ENCODE assay signal across 23 mouse cellular contexts in genomic region chr6:46699343-46699742, GRCm38 (mm10).
DNase-seq lines count a peak whose midpoint lies in the region; ATAC-seq and TF ChIP-seq lines count a peak whose summit lies in the region.
"Had no signal": no experiment of that assay in that cellular context is flagged by ENCODE, and none has a peak within 500 bp of the region (broad histone marks: within the 10 kb centered on the region; RNA-seq: fewer than 3 reads in every experiment).

No protein-coding gene starts in this region.

- peak; percentile 64; the same call in 1 of the 2 replicates for ATAC-seq in hindbrain, embryonic 14.5 days (ENCODE audit: low FRiP score)
- no peak for ATAC-seq in hindbrain, embryonic 12.5 days (ENCODE audit: low FRiP score)
- no peak for ATAC-seq in megakaryocyte, adult 5-6 weeks (ENCODE audit: poor library complexity, severe bottlenecking)
- no peak for ATAC-seq in granulocyte monocyte progenitor cell, adult 5-6 weeks (replicated peaks; ENCODE audit: poor library complexity, severe bottlenecking)
- ATAC-seq: CD4-positive, CD25-positive, alpha-beta regulatory T cell, adult 4 months; forebrain, embryonic 14.5 days; inflammation-experienced regulatory T-cells, adult 6 months; midbrain, embryonic 16.5 days had no signal

- no peak for TF ChIP-seq POLR2A in cerebellum, adult 2 months (IDR thresholded peaks at IDR 0.05; ENCODE audit: borderline replicate concordance, insufficient read depth, low read length)

- H3K9me3 ChIP-seq in hindbrain, embryonic 14.5 days (ENCODE audit: control insufficient read depth, low read length): no peaks in the 10 kb centered on the region
- H3K9me3 ChIP-seq in hindbrain, embryonic 12.5 days (replicated peaks): no peaks in the 10 kb centered on the region
- H3K9me3 ChIP-seq: embryonic facial prominence, embryonic 15.5 days; heart, embryonic 10.5 days; liver, embryonic 13.5 days had no signal

- no peak for DNase-seq in hindbrain, embryonic 14.5 days (ENCODE audit: low spot score)
- peak; percentile 77 for DNase-seq in brain, adult 2 months (ENCODE audit: low read depth, low spot score)
- peak; percentile 57 to 83 for DNase-seq in cerebellum, adult 2 months
- peak; percentile 63 to 71 for DNase-seq in cerebellum, postnatal 25 days
- no peak for DNase-seq in kidney, adult 9 months
- DNase-seq: adrenal gland, postnatal 14 days; heart, postnatal 4 days; kidney, adult 18-20 months; kidney, postnatal 14 days; liver, embryonic 13.5 days; lung, postnatal 4 days; thymus, adult 18-20 months; thymus, postnatal 36 days had no signal

- no peak overlapping the region for H3K4me3 ChIP-seq in hindbrain, embryonic 14.5 days (replicated peaks; ENCODE audit: low read length)
- no peak overlapping the region for H3K4me3 ChIP-seq in hindbrain, embryonic 12.5 days
- H3K4me3 ChIP-seq in cerebellum, adult 2 months (replicated peaks; ENCODE audit: insufficient read depth, low read depth, low read length): no peak overlapping the region
- H3K4me3 ChIP-seq: embryonic facial prominence, embryonic 15.5 days; heart, embryonic 10.5 days; layer of hippocampus, adult 2 months; liver, embryonic 13.5 days had no signal

- no peaks in the 10 kb centered on the region for H3K36me3 ChIP-seq in hindbrain, embryonic 14.5 days (replicated peaks; ENCODE audit: control insufficient read depth, insufficient read depth)
- no peaks in the 10 kb centered on the region for H3K36me3 ChIP-seq in hindbrain, embryonic 12.5 days
- H3K36me3 ChIP-seq: embryonic facial prominence, embryonic 15.5 days; heart, embryonic 10.5 days; liver, embryonic 13.5 days had no signal

- 66% methylated on average over 2 of the region's 2 CpGs for WGBS in hindbrain, embryonic 14.5 days
- WGBS in hindbrain, embryonic 12.5 days: 76% methylated on average over 2 of the region's 2 CpGs
- WGBS in cerebellum, adult 2 months: 34% methylated on average over 2 of the region's 2 CpGs

- no peak for TF ChIP-seq CTCF in cerebellum, adult 2 months (IDR thresholded peaks at IDR 0.05; ENCODE audit: borderline replicate concordance, insufficient read depth, low read depth, low read length)

- no peak overlapping the region for H3K27ac ChIP-seq in hindbrain, embryonic 14.5 days
- H3K27ac ChIP-seq in hindbrain, embryonic 12.5 days: no peak overlapping the region
- H3K27ac ChIP-seq in cerebellum, adult 2 months (ENCODE audit: insufficient read depth, low read length): no peak overlapping the region
- H3K27ac ChIP-seq: embryonic facial prominence, embryonic 15.5 days; heart, embryonic 10.5 days; layer of hippocampus, adult 2 months; liver, embryonic 13.5 days had no signal

- H3K4me2 ChIP-seq in hindbrain, embryonic 14.5 days (replicated peaks): no peak overlapping the region
- H3K4me2 ChIP-seq in hindbrain, embryonic 12.5 days (replicated peaks): no peak overlapping the region
- H3K4me2 ChIP-seq: embryonic facial prominence, embryonic 15.5 days; liver, embryonic 13.5 days had no signal

- H3K27me3 ChIP-seq in hindbrain, embryonic 14.5 days (ENCODE audit: control insufficient read depth, insufficient read depth, low read length): no peaks in the 10 kb centered on the region
- no peaks in the 10 kb centered on the region for H3K27me3 ChIP-seq in hindbrain, embryonic 12.5 days
- H3K27me3 ChIP-seq in cerebellum, adult 2 months (ENCODE audit: control insufficient read depth, insufficient read depth, low read length): no peaks in the 10 kb centered on the region
- H3K27me3 ChIP-seq: embryonic facial prominence, embryonic 15.5 days; liver, embryonic 13.5 days had no signal

- H3K9ac ChIP-seq in hindbrain, embryonic 14.5 days: no peak overlapping the region
- no peak overlapping the region for H3K9ac ChIP-seq in hindbrain, embryonic 12.5 days
- H3K9ac ChIP-seq: embryonic facial prominence, embryonic 15.5 days; liver, embryonic 13.5 days had no signal

- H3K4me1 ChIP-seq in hindbrain, embryonic 14.5 days (replicated peaks; ENCODE audit: control insufficient read depth, insufficient read depth, low read length): no peaks in the 10 kb centered on the region
- H3K4me1 ChIP-seq in hindbrain, embryonic 12.5 days: no peaks in the 10 kb centered on the region
- peaks cover 4% of the 10 kb centered on the region; the same call in 1 of the 2 replicates for H3K4me1 ChIP-seq in cerebellum, adult 2 months (ENCODE audit: control insufficient read depth, insufficient read depth, low read length)
- H3K4me1 ChIP-seq: embryonic facial prominence, embryonic 15.5 days; heart, embryonic 10.5 days; liver, embryonic 13.5 days had no signal

Comparison
In these comparisons a context has a peak if more than half of its experiments do, and no peak if none do; other contexts are left out.
1. DNase-seq: peak in brain, adult 2 months (single experiment), cerebellum, adult 2 months (2 of 2) and cerebellum, postnatal 25 days (2 of 2); none in hindbrain, embryonic 14.5 days (single experiment) and kidney, adult 9 months (single experiment).